Mouse (Mus musculus): Measurements from ENCODE around the gene Gria2. TPM values are rescaled to one million over a fixed set of nuclear protein-coding genes. Genes with fewer than 3 reads are reported as not detected.

Gria2 gene
- polyA plus RNA-seq, 1 experiment = 0.33 TPM

DNA sequence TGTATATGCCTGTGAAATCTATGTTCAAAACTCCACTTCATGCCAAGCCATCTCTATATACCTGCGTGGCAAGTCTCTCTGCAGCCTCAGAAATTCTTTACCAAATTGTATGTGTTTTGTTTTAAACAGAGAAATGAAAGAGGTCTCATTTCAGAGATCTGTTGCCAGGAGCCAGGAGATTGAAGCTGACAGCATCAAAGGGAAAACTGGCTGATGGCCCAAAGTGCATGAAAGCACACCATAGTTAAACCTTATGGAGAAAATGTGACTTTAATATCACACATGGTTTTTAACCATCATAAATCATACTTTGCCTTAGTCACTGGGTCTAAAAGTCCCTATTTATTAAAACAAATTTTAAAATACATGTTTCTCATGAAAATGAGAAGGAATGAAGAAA is 1.2 kb upstream of the Gria2 start:
- Histone ChIP-seq H3K4me1 (ENCODE audit: control insufficient read depth, insufficient read depth, low read length) (no peaks in the 10 kb centered on the region), H3K27ac (ENCODE audit: insufficient read depth, low read length) (no peak overlapping the region), H3K4me3 (ENCODE audit: insufficient read depth, low read length) (no peak overlapping the region)
- TF ChIP-seq CTCF (IDR thresholded peaks at IDR 0.05; ENCODE audit: borderline replicate concordance, insufficient read depth, low read length) (no peak), POLR2A (IDR thresholded peaks at IDR 0.05; ENCODE audit: low read depth, low read length) (no peak)

DNA sequence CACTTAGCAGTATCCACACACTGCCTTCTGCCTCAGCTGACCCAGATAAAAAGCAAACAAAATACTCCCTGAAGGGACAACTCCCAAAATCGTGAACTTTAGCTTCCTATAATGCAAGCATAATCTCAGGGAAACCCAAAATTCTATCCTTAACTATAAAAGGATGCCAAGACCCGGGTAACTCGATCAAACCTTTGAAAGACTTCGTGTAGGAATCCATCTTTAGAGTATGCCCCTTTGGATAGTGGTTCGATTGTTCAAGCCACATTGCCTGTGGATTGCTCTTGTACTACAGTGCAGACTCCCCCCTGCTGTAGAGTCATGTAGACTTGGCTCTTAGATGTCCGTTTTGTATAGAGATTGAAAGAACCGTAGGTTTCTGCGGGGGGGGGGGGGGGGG is 576 bp upstream of the Gria2 start:
- TF ChIP-seq CTCF (IDR thresholded peaks at IDR 0.05; ENCODE audit: borderline replicate concordance, insufficient read depth, low read length) (no peak), POLR2A (IDR thresholded peaks at IDR 0.05; ENCODE audit: low read depth, low read length) (no peak)
- Histone ChIP-seq H3K4me3 (ENCODE audit: insufficient read depth, low read length) (no peak overlapping the region), H3K4me1 (ENCODE audit: control insufficient read depth, insufficient read depth, low read length) (no peaks in the 10 kb centered on the region), H3K27ac (ENCODE audit: insufficient read depth, low read length) (no peak overlapping the region)

DNA sequence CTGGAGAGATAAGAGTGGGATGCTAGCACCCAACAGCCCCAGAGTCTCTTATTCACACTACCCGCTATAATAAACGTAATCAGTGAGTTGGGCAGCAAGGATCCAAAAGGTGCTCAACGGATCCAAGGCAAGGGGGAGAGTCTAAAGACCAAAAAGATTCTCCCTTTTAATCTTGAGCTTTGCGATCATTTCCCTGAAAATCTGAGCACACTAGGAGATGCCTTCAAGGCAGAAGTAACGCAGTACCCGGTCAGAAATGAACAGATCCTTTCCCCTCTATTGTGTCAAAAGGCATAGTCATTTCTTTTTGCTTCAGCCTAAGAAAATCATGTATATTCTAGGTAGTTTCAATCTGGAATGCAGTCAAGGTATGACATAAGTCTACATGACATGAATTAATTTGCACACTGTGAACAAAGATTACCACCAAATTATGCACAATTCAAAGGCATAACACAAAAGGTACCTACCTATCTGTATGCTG is 766 bp downstream of the Gria2 start:
- TF ChIP-seq POLR2A (IDR thresholded peaks at IDR 0.05; ENCODE audit: low read depth, low read length) (no peak), CTCF (IDR thresholded peaks at IDR 0.05; ENCODE audit: borderline replicate concordance, insufficient read depth, low read length) (no peak)
- Histone ChIP-seq H3K4me3 (ENCODE audit: insufficient read depth, low read length) (no peak overlapping the region), H3K4me1 (ENCODE audit: control insufficient read depth, insufficient read depth, low read length) (no peaks in the 10 kb centered on the region), H3K27ac (ENCODE audit: insufficient read depth, low read length) (no peak overlapping the region)

DNA sequence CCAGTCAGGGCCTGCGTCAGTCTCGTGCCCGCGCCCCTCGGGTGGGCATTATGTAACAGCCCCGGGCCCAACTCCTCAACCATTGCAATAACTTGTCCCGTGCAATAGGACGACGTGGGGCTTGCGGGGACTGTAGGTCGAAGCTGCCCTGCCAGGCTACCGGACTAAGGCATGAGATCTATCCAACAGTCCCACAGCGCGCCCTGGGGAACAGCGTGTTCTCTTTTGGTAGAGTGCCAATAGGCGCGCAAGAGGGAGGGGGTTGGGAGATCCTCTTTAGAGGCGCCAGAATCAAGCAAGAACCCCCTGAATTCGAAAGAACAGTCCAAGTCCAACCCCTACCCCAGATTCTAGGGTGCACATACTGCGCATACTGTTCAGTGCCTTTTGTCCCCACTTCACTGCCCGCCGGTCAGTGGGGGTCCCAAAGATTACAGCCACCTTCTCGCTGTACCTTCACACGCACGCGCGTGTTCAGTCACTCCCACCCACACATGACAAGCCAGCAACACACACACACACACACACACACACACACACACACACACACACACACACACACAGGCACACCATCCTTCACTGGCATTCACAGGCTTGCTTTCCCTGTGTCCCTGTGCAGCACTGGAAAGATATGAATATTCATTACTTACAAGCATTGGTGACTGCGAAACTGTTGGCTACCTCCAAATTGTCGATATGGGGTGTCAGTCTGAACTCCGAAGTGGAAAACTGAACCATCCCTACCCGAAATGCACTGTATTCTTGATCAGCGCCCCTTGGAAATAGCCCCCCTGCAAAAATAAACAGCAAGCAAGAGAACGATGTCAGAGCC is 1.4 kb downstream of the Gria2 start:
- H3K4me3 ChIP-seq (ENCODE audit: insufficient read depth, low read length) = no peak overlapping the region

DNA sequence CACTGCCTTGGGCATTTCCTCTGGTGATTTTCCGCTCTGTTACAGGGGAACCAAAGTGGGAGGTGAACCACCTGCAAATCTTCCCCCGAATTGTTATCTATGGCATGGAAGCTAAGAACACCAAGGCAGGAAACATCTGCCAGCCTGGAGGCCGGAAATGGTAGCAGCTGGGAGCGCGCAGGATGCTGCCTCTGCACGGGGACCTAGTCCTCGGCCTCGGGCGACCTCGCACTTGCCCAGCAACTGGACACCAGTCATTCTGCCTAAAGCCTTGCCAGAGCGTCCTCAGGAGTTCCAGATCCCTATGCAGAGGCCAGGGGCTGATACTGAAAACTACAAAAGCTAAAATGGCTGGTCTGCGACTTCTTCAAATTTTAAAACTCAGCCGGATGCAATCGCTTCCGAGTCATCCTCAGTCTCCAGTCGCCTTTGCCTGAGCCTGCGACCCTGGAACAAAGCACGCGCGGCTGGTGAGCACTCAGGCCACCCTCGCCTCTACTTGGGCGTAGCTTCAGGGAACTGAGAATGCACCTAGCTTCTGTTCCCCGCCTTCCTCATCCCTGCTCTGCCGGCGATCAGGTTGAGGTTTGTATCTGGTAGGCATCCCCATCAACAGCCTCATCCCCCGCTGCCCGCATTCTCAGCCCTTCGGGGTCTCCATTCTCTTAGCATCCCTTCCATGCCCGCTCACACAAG is 2.2 kb downstream of the Gria2 start:
- no peak for TF ChIP-seq CTCF (IDR thresholded peaks at IDR 0.05; ENCODE audit: borderline replicate concordance, insufficient read depth, low read length)
- TF ChIP-seq POLR2A (IDR thresholded peaks at IDR 0.05; ENCODE audit: low read depth, low read length) = no peak
- no peaks in the 10 kb centered on the region for H3K4me1 ChIP-seq (ENCODE audit: control insufficient read depth, insufficient read depth, low read length)
- H3K4me3 ChIP-seq (ENCODE audit: insufficient read depth, low read length) = 0 out of 2 replicates have a peak overlapping the region, but pooled peaks have one; percentile 3
- no peak overlapping the region for H3K27ac ChIP-seq (ENCODE audit: insufficient read depth, low read length)

More for the DNA sequence above, 1.4 kb downstream of the Gria2 start:
- Histone ChIP-seq H3K4me1 (ENCODE audit: control insufficient read depth, insufficient read depth, low read length) (no peaks in the 10 kb centered on the region), H3K27ac (ENCODE audit: insufficient read depth, low read length) (no peak overlapping the region)
- no peak for TF ChIP-seq CTCF (IDR thresholded peaks at IDR 0.05; ENCODE audit: borderline replicate concordance, insufficient read depth, low read length)
- no peak for TF ChIP-seq POLR2A (IDR thresholded peaks at IDR 0.05; ENCODE audit: low read depth, low read length)

DNA sequence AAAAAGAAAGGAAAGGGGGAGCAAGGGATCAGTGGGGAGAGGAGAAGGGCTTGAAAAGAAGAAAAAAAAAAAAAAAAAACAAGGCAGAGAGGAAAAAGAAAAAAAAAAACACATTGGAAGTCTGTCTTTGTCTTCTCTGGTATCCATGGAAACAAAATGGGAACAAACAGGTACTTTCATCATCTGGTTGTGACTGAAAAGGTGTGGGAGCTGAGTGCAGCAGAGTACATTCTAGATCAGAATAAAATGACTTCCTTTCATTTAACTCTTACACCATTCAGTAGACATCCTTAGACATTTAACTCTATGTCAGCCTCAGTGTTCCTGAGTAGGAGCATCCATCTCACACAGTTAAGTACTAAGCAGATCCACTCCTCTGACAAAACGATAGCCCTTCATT is 4.7 kb downstream of the Gria2 start:
- no peak for TF ChIP-seq CTCF (IDR thresholded peaks at IDR 0.05; ENCODE audit: borderline replicate concordance, insufficient read depth, low read length)
- no peak for TF ChIP-seq POLR2A (IDR thresholded peaks at IDR 0.05; ENCODE audit: low read depth, low read length)

DNA sequence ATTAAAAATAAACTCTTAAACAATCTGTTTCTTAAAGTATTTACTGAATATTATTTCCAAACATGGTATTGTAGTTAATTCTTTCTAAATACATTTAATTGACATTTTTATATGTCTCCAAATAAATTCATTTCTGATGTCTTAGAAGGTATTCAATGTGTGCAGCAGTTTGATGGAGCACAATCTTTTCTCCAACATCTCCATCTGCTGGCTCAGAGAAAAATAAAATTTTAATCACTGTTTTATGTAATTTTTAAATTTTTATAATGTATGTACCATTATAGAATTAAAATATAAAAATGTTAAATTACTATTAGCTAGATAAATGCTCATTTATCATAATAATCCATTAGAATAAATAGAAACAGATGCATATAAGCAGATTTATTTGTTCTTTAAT is 5.9 kb downstream of the Gria2 start:
- Histone ChIP-seq H3K4me3 (ENCODE audit: insufficient read depth, low read length) (no peak overlapping the region), H3K4me1 (ENCODE audit: control insufficient read depth, insufficient read depth, low read length) (no peaks in the 10 kb centered on the region), H3K27ac (ENCODE audit: insufficient read depth, low read length) (no peak overlapping the region)
- TF ChIP-seq POLR2A (IDR thresholded peaks at IDR 0.05; ENCODE audit: low read depth, low read length) (no peak), CTCF (IDR thresholded peaks at IDR 0.05; ENCODE audit: borderline replicate concordance, insufficient read depth, low read length) (no peak)

More for the DNA sequence above, 4.7 kb downstream of the Gria2 start:
- H3K4me1 ChIP-seq (ENCODE audit: control insufficient read depth, insufficient read depth, low read length) = no peaks in the 10 kb centered on the region
- H3K27ac ChIP-seq (ENCODE audit: insufficient read depth, low read length) = no peak overlapping the region
- H3K4me3 ChIP-seq (ENCODE audit: insufficient read depth, low read length) = no peak overlapping the region

DNA sequence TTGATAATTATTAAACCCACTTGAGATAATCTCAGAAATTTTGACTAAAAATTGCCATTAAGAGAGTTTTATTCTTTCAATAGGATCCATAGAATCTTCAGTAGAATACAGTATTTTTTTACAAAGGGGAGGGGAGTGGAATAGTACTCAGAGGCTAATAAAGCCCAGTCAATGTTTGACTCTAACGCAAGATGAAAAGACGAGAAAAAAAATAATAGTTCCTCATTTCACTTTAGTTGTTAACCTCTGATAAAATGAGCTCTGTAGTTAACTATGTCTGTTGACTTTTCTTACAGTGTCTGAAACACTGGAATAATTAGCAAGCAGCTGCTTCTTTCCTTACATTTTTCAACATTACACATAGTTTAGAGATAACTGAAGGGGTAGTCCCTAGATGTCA is 7.4 kb downstream of the Gria2 start:
- no peak overlapping the region for H3K4me3 ChIP-seq (ENCODE audit: insufficient read depth, low read length)

DNA sequence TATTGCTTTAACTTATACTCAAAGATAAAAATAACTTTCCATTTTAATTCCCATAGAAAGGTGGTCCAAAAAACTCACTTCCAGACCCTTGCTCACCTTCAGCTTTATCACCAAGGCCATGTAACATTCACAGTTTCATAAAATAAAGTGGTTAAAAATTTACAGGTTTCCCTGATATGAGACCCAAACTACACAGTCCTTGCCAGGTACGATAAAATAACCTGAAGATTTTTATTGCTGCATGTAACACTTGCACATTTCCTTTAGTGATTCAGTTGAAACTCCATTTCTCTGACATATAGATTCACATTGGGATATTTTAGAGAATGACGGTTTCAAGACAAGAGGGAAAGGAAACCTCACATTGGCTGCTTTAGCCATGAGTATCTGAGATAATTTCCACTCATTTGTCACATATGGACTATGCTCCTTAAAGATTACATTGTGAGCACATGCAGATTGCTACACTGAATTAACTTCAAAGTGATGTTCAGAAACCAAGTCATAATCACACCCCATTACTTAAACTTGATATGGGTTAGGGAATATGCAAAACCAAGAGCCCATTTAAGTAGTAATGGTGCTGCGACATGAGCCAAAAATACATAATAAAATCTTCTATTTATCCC is 15.4 kb downstream of the Gria2 start:
- no peak overlapping the region for H3K27ac ChIP-seq (ENCODE audit: insufficient read depth, low read length)
- no peak overlapping the region for H3K4me3 ChIP-seq (ENCODE audit: insufficient read depth, low read length)
- H3K4me1 ChIP-seq (ENCODE audit: control insufficient read depth, insufficient read depth, low read length) = no peaks in the 10 kb centered on the region
- TF ChIP-seq CTCF (IDR thresholded peaks at IDR 0.05; ENCODE audit: borderline replicate concordance, insufficient read depth, low read length) (no peak), POLR2A (IDR thresholded peaks at IDR 0.05; ENCODE audit: low read depth, low read length) (no peak)

More for the DNA sequence above, 7.4 kb downstream of the Gria2 start:
- Histone ChIP-seq H3K4me1 (ENCODE audit: control insufficient read depth, insufficient read depth, low read length) (no peaks in the 10 kb centered on the region), H3K27ac (ENCODE audit: insufficient read depth, low read length) (no peak overlapping the region)
- no peak for TF ChIP-seq POLR2A (IDR thresholded peaks at IDR 0.05; ENCODE audit: low read depth, low read length)
